Mouse (Mus musculus): ENCODE data around the gene Tmem45a.

DNA sequence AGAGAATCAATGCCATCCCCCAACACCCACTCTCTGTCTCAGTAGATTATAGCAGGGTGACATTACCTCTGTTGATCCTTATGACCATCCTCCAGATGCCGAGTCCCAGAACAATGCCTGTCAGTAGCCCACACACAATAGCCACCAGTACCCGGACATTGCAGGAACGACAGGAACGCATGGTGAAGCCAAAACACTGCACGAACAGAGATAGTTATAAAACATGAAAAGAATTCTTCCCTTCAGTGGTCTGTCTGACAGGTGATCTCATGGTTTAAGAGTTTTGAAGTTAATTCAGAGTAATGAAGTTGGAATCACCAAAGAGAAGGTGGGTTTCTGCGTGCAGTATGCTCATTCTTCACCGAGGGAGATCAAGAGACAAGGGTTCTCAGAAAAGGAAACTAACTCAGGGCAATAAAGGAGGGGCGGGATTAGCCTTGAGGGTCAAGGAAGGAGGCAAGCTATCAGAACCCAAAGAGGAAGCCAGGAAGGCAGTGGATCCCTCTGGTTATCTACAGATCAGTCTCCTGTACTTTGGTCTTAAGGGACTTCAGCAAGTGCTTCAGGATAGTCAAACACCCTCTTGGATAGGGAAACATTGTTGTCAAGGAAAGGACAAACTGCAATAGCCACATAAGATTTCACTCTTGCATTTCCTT, 90.4 kb downstream of the Tmem45a start, which contains the start of gene Adgrg7:
- TF ChIP-seq CTCF (conservative IDR thresholded peaks at IDR 0.05; ENCODE audit: insufficient read depth, insufficient read length, low read depth, low read length) (no peak), POLR2A (IDR thresholded peaks at IDR 0.05; ENCODE audit: low read depth, low read length) (no peak)
